Mouse (Mus musculus) embryonic fibroblast, embryonic 13.5 days (primary cell): ENCODE results near the gene Chst15.

Experiments
- CTCF ChIP-seq: IDR thresholded peaks from 2 replicates; pipeline ENCODE4 v1.5.1; 2011; ENCODE audit warnings: mild to moderate bottlenecking, control low read depth, low read length, moderate library complexity, borderline replicate concordance; ENCODE audit not compliant: insufficient read depth
- POLR2A ChIP-seq: IDR thresholded peaks from 2 replicates; pipeline ENCODE4 v1.6.1; 2011; ENCODE audit warnings: low read depth, mild to moderate bottlenecking, control low read depth, low read length, moderate library complexity

- TF ChIP-seq POLR2A (no peak), CTCF (no peak)
Measured at GRCm38 (mm10) chr7:132276287-132276686, 40.7 kb downstream of the Chst15 start.
